Mouse (Mus musculus): ENCODE measurements around the gene Tab1. TPM values are rescaled to one million over a fixed set of nuclear protein-coding genes. Genes with fewer than 3 reads are reported as not detected.

Tab1 gene
- total RNA-seq, 2 experiments from 2014 or later = 28.2 to 30.2 TPM

GRCm38 (mm10) chr15:80181561-80181960 is 48.6 kb downstream of the Tab1 start:
- TF ChIP-seq CTCF (conservative IDR thresholded peaks at IDR 0.05) = no peak
- no peak overlapping the region for H3K4me3 ChIP-seq
- no peak overlapping the region for H3K27ac ChIP-seq
- DNase-seq (ENCODE audit: low spot score in 2 of 2) = no peak

GRCm38 (mm10) chr15:80182072-80182700 is 49.3 kb downstream of the Tab1 start:
- no peak for DNase-seq (ENCODE audit: low spot score in 2 of 2)
- TF ChIP-seq CTCF (conservative IDR thresholded peaks at IDR 0.05) = no peak
- H3K4me3 ChIP-seq = no peak overlapping the region
- H3K27ac ChIP-seq = no peak overlapping the region

DNA sequence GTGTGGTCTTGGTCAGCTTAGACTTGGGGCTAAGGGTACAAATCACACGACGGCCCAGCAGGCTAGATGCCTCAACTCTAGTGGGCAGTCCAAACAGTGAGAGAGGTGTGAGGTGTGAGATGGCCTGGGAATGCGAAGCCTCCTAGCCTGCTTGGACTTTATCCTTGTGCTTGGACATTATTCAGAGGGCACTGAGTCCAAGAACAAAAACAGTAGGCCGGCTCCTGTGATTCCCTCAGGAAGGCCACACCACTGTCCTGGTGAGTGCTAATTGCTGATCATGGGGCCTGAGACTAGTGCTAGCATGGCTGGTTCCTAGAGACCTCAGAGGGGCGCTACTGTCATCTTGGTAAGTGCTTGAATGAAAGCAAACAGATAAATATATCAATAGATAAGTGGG is 56.0 kb downstream of the Tab1 start:
- TF ChIP-seq CTCF (conservative IDR thresholded peaks at IDR 0.05) = no peak

DNA sequence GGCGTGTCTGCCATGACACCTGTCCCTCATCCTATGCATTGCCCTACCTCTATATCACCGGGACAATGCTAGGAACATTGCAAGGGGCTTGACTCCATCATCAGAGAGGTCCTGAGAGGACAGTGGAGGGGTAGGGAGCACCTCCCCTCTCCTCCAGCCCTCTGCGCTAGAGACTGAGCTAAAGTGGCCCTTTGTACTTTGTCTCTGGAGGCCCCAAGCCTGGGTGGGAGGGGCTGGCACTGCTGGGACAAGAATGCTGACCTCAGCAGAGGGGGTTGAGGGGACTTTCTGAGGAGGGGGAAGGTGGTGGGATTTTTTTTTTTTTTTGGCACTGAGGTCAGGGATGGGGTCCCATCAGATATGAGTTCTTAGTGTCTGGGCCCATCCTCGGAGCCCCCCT is 57.1 kb downstream of the Tab1 start:
- DNase-seq (ENCODE audit: low spot score in 2 of 2) = no peak
- Histone ChIP-seq H3K27ac (peak overlapping the region; percentile 78), H3K4me3 (no peak overlapping the region)
- TF ChIP-seq CTCF (conservative IDR thresholded peaks at IDR 0.05) = no peak

More for the DNA sequence above, 56.0 kb downstream of the Tab1 start:
- Histone ChIP-seq H3K27ac (peak overlapping the region; percentile 78), H3K4me3 (no peak overlapping the region)
- DNase-seq (ENCODE audit: low spot score in 2 of 2) = no peak

- no peak for DNase-seq (ENCODE audit: low spot score in 2 of 2)
- TF ChIP-seq CTCF (conservative IDR thresholded peaks at IDR 0.05) = no peak
Measured at GRCm38 (mm10) chr15:80191585-80192245, 58.8 kb downstream of the Tab1 start.

DNA sequence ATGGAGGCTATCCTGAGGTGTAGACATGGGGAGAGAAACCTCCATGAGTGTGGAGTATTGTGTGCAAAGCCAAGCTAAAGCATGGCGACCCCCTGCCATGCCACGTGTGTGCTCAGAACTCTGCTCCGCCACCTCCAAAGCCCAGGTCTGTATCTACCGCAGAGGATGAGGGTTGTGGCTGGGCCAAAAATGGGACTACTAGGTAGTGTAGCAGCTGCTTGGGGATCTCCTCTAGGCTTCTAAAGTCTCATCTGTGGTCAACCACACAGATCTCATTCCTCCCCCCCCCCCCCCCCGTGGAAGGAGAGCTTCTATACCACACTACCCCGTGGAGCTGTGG is 59.3 kb downstream of the Tab1 start:
- no peak for DNase-seq (ENCODE audit: low spot score in 2 of 2)
- no peak overlapping the region for H3K4me3 ChIP-seq
- no peak overlapping the region for H3K27ac ChIP-seq
- TF ChIP-seq CTCF (conservative IDR thresholded peaks at IDR 0.05) = no peak

More at GRCm38 (mm10) chr15:80191585-80192245, 58.8 kb downstream of the Tab1 start:
- no peak overlapping the region for H3K4me3 ChIP-seq
- no peak overlapping the region; the same call in 1 of the 2 replicates for H3K27ac ChIP-seq

- H3K4me3 ChIP-seq = no peak overlapping the region
- H3K27ac ChIP-seq = no peak overlapping the region
- DNase-seq (ENCODE audit: low spot score in 2 of 2) = no peak
- no peak for TF ChIP-seq CTCF (conservative IDR thresholded peaks at IDR 0.05)
Measured at GRCm38 (mm10) chr15:80192847-80193246, 59.9 kb downstream of the Tab1 start.

- Histone ChIP-seq H3K27ac (no peak overlapping the region), H3K4me3 (no peak overlapping the region)
- no peak for DNase-seq (ENCODE audit: low spot score in 2 of 2)
- TF ChIP-seq CTCF (conservative IDR thresholded peaks at IDR 0.05) = no peak
Measured at GRCm38 (mm10) chr15:80199556-80199955, 66.6 kb downstream of the Tab1 start.

DNA sequence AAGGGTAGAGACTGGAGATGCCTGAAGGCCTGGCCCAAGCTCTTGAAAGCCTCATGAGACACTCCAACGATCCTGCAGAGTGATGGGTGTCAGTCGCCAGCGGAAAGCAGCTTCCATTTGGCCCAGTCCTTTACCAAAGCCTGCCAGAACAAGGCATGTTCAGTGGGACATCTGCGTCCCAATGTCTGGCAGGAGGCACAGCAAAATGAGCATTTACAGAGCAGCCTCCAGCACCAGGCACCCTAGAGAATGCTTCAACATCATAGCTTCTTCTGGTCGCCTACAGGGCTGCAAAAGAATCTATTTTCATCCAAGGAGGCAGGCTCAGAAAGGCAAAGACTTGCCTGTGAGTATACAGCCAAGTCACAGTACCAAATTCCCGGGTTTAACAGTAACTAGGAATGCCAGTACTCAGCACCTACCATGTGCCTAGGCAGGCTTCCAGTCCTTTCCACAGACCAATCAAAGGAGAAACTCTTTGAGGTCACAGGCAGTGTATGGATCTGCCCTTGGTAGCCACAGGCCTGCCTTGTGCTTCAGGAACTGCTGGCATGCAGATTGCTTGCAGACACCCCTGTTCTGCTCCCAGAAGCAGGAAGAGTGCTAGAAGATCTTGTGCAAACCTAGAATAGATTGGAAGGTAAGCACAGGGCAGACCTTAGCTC is 69.3 kb downstream of the Tab1 start:
- TF ChIP-seq CTCF (conservative IDR thresholded peaks at IDR 0.05) = 0 out of 2 replicates have a peak, but pooled peaks have one; percentile 17
- DNase-seq (ENCODE audit: low spot score in 2 of 2) = peak; percentile 67 to 76
- Histone ChIP-seq H3K27ac (peak overlapping the region; percentile 86), H3K4me3 (no peak overlapping the region)

GRCm38 (mm10) chr15:80203406-80203805 is 70.5 kb downstream of the Tab1 start:
- no peak for DNase-seq (ENCODE audit: low spot score in 2 of 2)

DNA sequence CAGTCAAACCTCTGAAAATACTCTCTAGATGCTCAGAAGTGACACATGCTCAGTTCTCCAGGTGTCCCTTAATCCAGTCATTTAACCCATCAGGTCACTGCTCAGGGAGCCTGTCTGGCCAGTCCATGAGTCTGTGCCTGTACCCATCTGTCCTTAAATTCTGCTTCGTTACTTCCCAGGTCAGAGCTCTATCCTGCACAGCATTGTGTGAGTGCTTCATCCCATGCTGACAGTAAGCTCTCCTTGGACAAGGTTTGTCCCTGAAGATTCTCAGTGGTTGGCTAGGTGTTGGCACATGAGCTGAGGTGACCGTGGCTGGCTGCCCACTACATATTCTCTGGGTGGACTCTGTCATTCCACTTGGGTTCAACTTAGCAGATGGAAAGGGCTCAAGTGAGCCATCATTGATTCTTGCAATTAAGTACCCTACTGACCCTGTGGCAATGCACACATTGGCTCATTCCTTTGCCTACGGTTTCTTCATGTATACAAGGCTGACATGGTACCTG is 73.2 kb downstream of the Tab1 start:
- Histone ChIP-seq H3K27ac (no peak overlapping the region), H3K4me3 (no peak overlapping the region)
- no peak for DNase-seq (ENCODE audit: low spot score in 2 of 2)
- no peak for TF ChIP-seq CTCF (conservative IDR thresholded peaks at IDR 0.05)

More at GRCm38 (mm10) chr15:80203406-80203805, 70.5 kb downstream of the Tab1 start:
- no peak for TF ChIP-seq CTCF (conservative IDR thresholded peaks at IDR 0.05)
- no peak overlapping the region for H3K4me3 ChIP-seq
- no peak overlapping the region for H3K27ac ChIP-seq

DNA sequence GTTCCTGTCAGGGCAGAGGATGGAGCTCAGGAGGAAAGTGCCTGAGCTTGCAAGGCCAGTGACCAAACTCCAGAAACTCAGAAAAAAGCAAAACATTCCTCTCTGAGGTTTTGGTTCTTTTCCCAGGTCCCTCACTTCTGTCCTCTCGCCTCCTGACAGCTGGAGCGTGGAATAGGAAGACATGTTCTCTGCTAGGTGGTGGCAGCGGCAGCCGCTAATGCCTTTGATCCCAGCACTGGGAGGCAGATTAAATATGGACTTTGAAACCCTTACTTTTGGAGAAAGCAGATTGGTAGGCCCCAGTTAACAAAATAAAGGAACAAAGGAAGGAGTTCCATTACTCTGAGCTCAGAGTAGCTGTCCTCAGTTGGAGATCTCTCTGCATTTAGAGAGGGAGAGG is 75.5 kb downstream of the Tab1 start:
- H3K4me3 ChIP-seq = no peak overlapping the region
- no peak for DNase-seq (ENCODE audit: low spot score in 2 of 2)
- TF ChIP-seq CTCF (conservative IDR thresholded peaks at IDR 0.05) = no peak
- H3K27ac ChIP-seq = peak overlapping the region; percentile 46

Other genes with a start within 250 kb of the Tab1 start
- gene Apobec3, start 241.5 kb upstream of the Tab1 start, total RNA-seq (2021) = 1 to 10 TPM; 5.5 to 5.8 TPM
- gene Cbx7, start 162.0 kb upstream of the Tab1 start, total RNA-seq (2021) = 10 to 100 TPM; 49.8 to 50.3 TPM
- gene Pdgfb, start 118.2 kb upstream of the Tab1 start, total RNA-seq (2021) = 10 to 100 TPM; 27.4 to 29.3 TPM
- gene Syngr1, start 41.8 kb upstream of the Tab1 start, total RNA-seq (2021) = 100 to 1,000 TPM; 356 to 380 TPM
- gene Rpl3, start 41.3 kb upstream of the Tab1 start, total RNA-seq (2021) = 100 to 1,000 TPM; 558 to 583 TPM
- gene Mgat3, start 40.6 kb downstream of the Tab1 start, total RNA-seq (2021) = 100 to 1,000 TPM; 109 to 115 TPM
- 10 to 100 TPM; 31.0 to 32.2 TPM for gene Mief1, start 100.9 kb downstream of the Tab1 start, total RNA-seq (2021)
- 10 to 100 TPM; 20.4 to 24.6 TPM for gene AC140267.1, start 102.7 kb downstream of the Tab1 start, total RNA-seq (2021)
- 10 to 100 TPM; 85.7 to 94.3 TPM for gene Atf4, start 122.1 kb downstream of the Tab1 start, total RNA-seq (2021)
- 10 to 100 TPM; 32.5 to 37.0 TPM for gene Rps19bp1, start 131.2 kb downstream of the Tab1 start, total RNA-seq (2021)
- gene Cacna1i, start 154.1 kb downstream of the Tab1 start, total RNA-seq (2021) = 10 to 100 TPM; 36.1 to 41.4 TPM